Mouse (Mus musculus) kidney, postnatal 0 days (tissue): Measurements from ENCODE around the gene Mad1l1. TPM values are rescaled to one million over a fixed set of nuclear protein-coding genes. Genes with fewer than 3 reads are reported as not detected.
A peak's percentile ranks its signal among the peaks of the same experiment; 100 is the strongest.

Experiments
- ATAC-seq: fragments of 200-750 bp; cut with Nextera tagmentation; replicated peaks from 2 replicates; pipeline ENCODE4 v1.8.0; 2017; ENCODE audit warnings: low read depth, moderate number of reproducible peaks, moderate TSS enrichment, moderate library complexity; ENCODE audit not compliant: low FRiP score
- DNase-seq: peaks from one replicate; pipeline ENCODE4 v3.0.0-alpha.2; 2016; ENCODE audit warnings: low spot score
- H3K27ac ChIP-seq: fragments of 300-500 bp; sonication (generic); 2 replicates; pipeline ENCODE4 v1.5.1; 2014; ENCODE audit warnings: mild to moderate bottlenecking
- H3K27me3 ChIP-seq: fragments of 300-500 bp; sonication (generic); 2 replicates; pipeline ENCODE4 v1.6.1; 2014; ENCODE audit warnings: low read length, mixed read lengths; ENCODE audit not compliant: insufficient read depth
- H3K36me3 ChIP-seq: fragments of 300-500 bp; sonication (generic); 2 replicates; pipeline ENCODE4 v1.6.1; 2014; ENCODE audit warnings: low read length, mixed read lengths; ENCODE audit not compliant: insufficient read depth
- H3K4me1 ChIP-seq: fragments of 300-500 bp; sonication (generic); replicated peaks from 2 replicates; pipeline ENCODE4 v1.6.1; 2014; ENCODE audit warnings: antibody characterized with exemption, low read length, mixed read lengths; ENCODE audit not compliant: insufficient read depth
- H3K4me2 ChIP-seq: fragments of 300-500 bp; sonication (generic); 2 replicates; pipeline ENCODE4 v1.6.1; 2014; ENCODE audit warnings: mild to moderate bottlenecking, low read length, moderate library complexity, mixed read lengths
- H3K4me3 ChIP-seq: fragments of 300-500 bp; sonication (generic); replicated peaks from 2 replicates; pipeline ENCODE4 v1.5.1; 2014; ENCODE audit warnings: low read depth, low read length
- H3K9ac ChIP-seq: fragments of 300-500 bp; sonication (generic); 2 replicates; pipeline ENCODE4 v1.6.1; 2014; ENCODE audit warnings: low read depth, low read length
- H3K9me3 ChIP-seq: fragments of 300-500 bp; sonication (generic); replicated peaks from 2 replicates; pipeline ENCODE4 v1.6.1; 2016; ENCODE audit warnings: low read length, inconsistent platforms, mixed read lengths
- CTCF ChIP-seq: IDR thresholded peaks from 2 replicates; pipeline ENCODE4 v1.5.1; 2016; ENCODE audit warnings: antibody characterized with exemption, low read depth, mild to moderate bottlenecking, moderate library complexity
- WGBS: fragments of 180-500 bp; shearing (Covaris S2); extraction: QIAGEN DNeasy Blood & Tissue Kit; methylation state at CpG from one replicate; pipeline ENCODE4 v1.1.7; 2014; 5-methylcytosine and 5-hydroxymethylcytosine counted together
- polyA plus RNA-seq: library from polyadenylated mRNA; unstranded; fragments of >200 nt; fragmentation: Nextera tagmentation; extraction: Ambion mirVana; gene quantifications from 2 replicates; pipeline ENCODE4 v1.2.1, GENCODE M21; 2015

The Mad1l1 gene
- polyA plus RNA-seq, 1 experiment from 2014 or later, result 25.8 TPM

- no peaks in the 10 kb centered on the region for H3K4me1 ChIP-seq
- H3K27ac ChIP-seq, result no peak overlapping the region
- TF ChIP-seq CTCF, result no peak
- no peak overlapping the region for H3K9ac ChIP-seq
- 52% methylated on average over 5 of the region's 5 CpGs for WGBS
- H3K4me2 ChIP-seq, result no peak overlapping the region
- no peaks in the 10 kb centered on the region for H3K27me3 ChIP-seq
- no peak overlapping the region for H3K4me3 ChIP-seq
- H3K36me3 ChIP-seq, result no peaks in the 10 kb centered on the region
- no peaks in the 10 kb centered on the region for H3K9me3 ChIP-seq
- DNase-seq (no peak), ATAC-seq (no peak)
Measured at GRCm38 (mm10) chr5:140123194-140123593, 198.2 kb downstream of the Mad1l1 start.

GRCm38 (mm10) chr5:140121966-140122365 is 199.4 kb downstream of the Mad1l1 start:
- Histone ChIP-seq H3K27ac (no peak overlapping the region), H3K27me3 (no peaks in the 10 kb centered on the region), H3K9ac (no peak overlapping the region), H3K4me1 (no peaks in the 10 kb centered on the region), H3K4me3 (no peak overlapping the region), H3K36me3 (no peaks in the 10 kb centered on the region), H3K9me3 (no peaks in the 10 kb centered on the region), H3K4me2 (no peak overlapping the region)
- DNase-seq (no peak), ATAC-seq (no peak)
- 83% methylated on average over 3 of the region's 3 CpGs for whole genome bisulfite sequencing
- TF ChIP-seq CTCF, result no peak

GRCm38 (mm10) chr5:140118921-140119320 is 202.4 kb downstream of the Mad1l1 start:
- no peak overlapping the region for H3K9ac ChIP-seq
- H3K9me3 ChIP-seq, result no peaks in the 10 kb centered on the region
- no peak for TF ChIP-seq CTCF
- no peaks in the 10 kb centered on the region for H3K27me3 ChIP-seq
- H3K27ac ChIP-seq, result no peak overlapping the region
- WGBS, result 98% methylated on average over 3 of the region's 3 CpGs
- DNase-seq, result no peak
- no peak overlapping the region for H3K4me3 ChIP-seq
- no peak for ATAC-seq
- no peak overlapping the region for H3K4me2 ChIP-seq
- no peaks in the 10 kb centered on the region for H3K36me3 ChIP-seq
- H3K4me1 ChIP-seq, result peaks cover 10% of the 10 kb centered on the region; the same call in 1 of the 2 replicates

GRCm38 (mm10) chr5:140117968-140118367 is 203.4 kb downstream of the Mad1l1 start:
- Histone ChIP-seq H3K4me1 (peaks cover 10% of the 10 kb centered on the region; the same call in 1 of the 2 replicates), H3K9me3 (no peaks in the 10 kb centered on the region), H3K27ac (no peak overlapping the region), H3K27me3 (no peaks in the 10 kb centered on the region), H3K4me2 (no peak overlapping the region), H3K9ac (no peak overlapping the region), H3K36me3 (no peaks in the 10 kb centered on the region), H3K4me3 (no peak overlapping the region)
- ATAC-seq (no peak), DNase-seq (no peak)
- no peak for TF ChIP-seq CTCF

GRCm38 (mm10) chr5:140115434-140116271 is 205.7 kb downstream of the Mad1l1 start:
- Histone ChIP-seq H3K4me1 (peaks cover 10% of the 10 kb centered on the region; the same call in 1 of the 2 replicates), H3K4me3 (no peak overlapping the region), H3K4me2 (no peak overlapping the region), H3K9ac (no peak overlapping the region), H3K27me3 (no peaks in the 10 kb centered on the region), H3K27ac (0 out of 2 replicates have a peak overlapping the region, but pooled peaks have one; percentile 42), H3K36me3 (peaks cover 6% of the 10 kb centered on the region; the same call in 1 of the 2 replicates), H3K9me3 (no peaks in the 10 kb centered on the region)
- TF ChIP-seq CTCF, result no peak
- 30% methylated on average over 8 of the region's 8 CpGs for WGBS
- DNase-seq (peak; percentile 79), ATAC-seq (peak; percentile 53; the same call in 1 of the 2 replicates)

- Histone ChIP-seq H3K27ac (no peak overlapping the region), H3K27me3 (no peaks in the 10 kb centered on the region), H3K36me3 (peaks cover 6% of the 10 kb centered on the region; the same call in 1 of the 2 replicates), H3K4me3 (no peak overlapping the region), H3K4me1 (peaks cover 10% of the 10 kb centered on the region; the same call in 1 of the 2 replicates), H3K9me3 (no peaks in the 10 kb centered on the region), H3K4me2 (no peak overlapping the region), H3K9ac (no peak overlapping the region)
- WGBS, result 83% methylated on average over 3 of the region's 3 CpGs
- no peak for DNase-seq
- TF ChIP-seq CTCF, result peak; percentile 31; the same call in 1 of the 2 replicates
- no peak for ATAC-seq
Measured at GRCm38 (mm10) chr5:140114512-140115060, 206.8 kb downstream of the Mad1l1 start.
